Mouse (Mus musculus): ENCODE results near the gene Prx.

Gene Prx

GRCm38 (mm10) chr7:27499036-27499435, at the start of gene Prx:
TSS of gene Prx (plus strand) at chr7:27499324.
- peak; percentile 38 for DNase-seq (ENCODE audit: low spot score)

- no peak for DNase-seq (ENCODE audit: low spot score)
Observed at GRCm38 (mm10) chr7:27451359-27451758, 47.8 kb upstream of the Prx start.

- DNase-seq (ENCODE audit: low spot score) = no peak
Observed at GRCm38 (mm10) chr7:27452206-27452770, 46.8 kb upstream of the Prx start.

GRCm38 (mm10) chr7:27454461-27455121, 44.5 kb upstream of the Prx start:
- no peak for DNase-seq (ENCODE audit: low spot score)

- no peak for DNase-seq (ENCODE audit: low spot score)
Observed at GRCm38 (mm10) chr7:27455273-27455672, 43.9 kb upstream of the Prx start.

- no peak for DNase-seq (ENCODE audit: low spot score)
Observed at GRCm38 (mm10) chr7:27458614-27459013, 40.5 kb upstream of the Prx start.

- DNase-seq (ENCODE audit: low spot score) = no peak
Observed at GRCm38 (mm10) chr7:27459640-27460039, 39.5 kb upstream of the Prx start.

GRCm38 (mm10) chr7:27460477-27460876, 38.6 kb upstream of the Prx start:
- no peak for DNase-seq (ENCODE audit: low spot score)

- no peak for DNase-seq (ENCODE audit: low spot score)
Observed at GRCm38 (mm10) chr7:27467648-27468047, 31.5 kb upstream of the Prx start.

GRCm38 (mm10) chr7:27471390-27472120, 27.6 kb upstream of the Prx start:
- DNase-seq (ENCODE audit: low spot score) = no peak

GRCm38 (mm10) chr7:27472596-27472995, 26.5 kb upstream of the Prx start:
- DNase-seq (ENCODE audit: low spot score) = peak; percentile 36

- peak; percentile 99 for DNase-seq (ENCODE audit: low spot score)
Observed at GRCm38 (mm10) chr7:27473156-27473834, 25.8 kb upstream of the Prx start, which contains the start of gene Sertad3. TSS of gene Sertad3 (plus strand) at chr7:27473768.

- DNase-seq (ENCODE audit: low spot score) = no peak
Observed at GRCm38 (mm10) chr7:27473835-27474489, 25.2 kb upstream of the Prx start.

- DNase-seq (ENCODE audit: low spot score) = peak; percentile 99
Observed at GRCm38 (mm10) chr7:27474490-27474954, 24.6 kb upstream of the Prx start.

GRCm38 (mm10) chr7:27475596-27475995, 23.5 kb upstream of the Prx start:
- no peak for DNase-seq (ENCODE audit: low spot score)

- no peak for DNase-seq (ENCODE audit: low spot score)
Observed at GRCm38 (mm10) chr7:27476098-27476635, 23.0 kb upstream of the Prx start.

- DNase-seq (ENCODE audit: low spot score) = no peak
Observed at GRCm38 (mm10) chr7:27478561-27478960, 20.6 kb upstream of the Prx start.

GRCm38 (mm10) chr7:27479750-27480149, 19.4 kb upstream of the Prx start:
- DNase-seq (ENCODE audit: low spot score) = no peak

- no peak for DNase-seq (ENCODE audit: low spot score)
Observed at GRCm38 (mm10) chr7:27480506-27480905, 18.6 kb upstream of the Prx start.

- no peak for DNase-seq (ENCODE audit: low spot score)
Observed at GRCm38 (mm10) chr7:27480927-27481626, 18.0 kb upstream of the Prx start.

GRCm38 (mm10) chr7:27481627-27481969, 17.5 kb upstream of the Prx start:
- DNase-seq (ENCODE audit: low spot score) = peak; percentile 93

Measured in lung, postnatal 25 days (tissue).